Mouse (Mus musculus): ENCODE data around the gene Zfp382.

- TF ChIP-seq CTCF (IDR thresholded peaks at IDR 0.05; ENCODE audit: control insufficient read depth, insufficient read depth, low read length) (no peak), POLR2A (IDR thresholded peaks at IDR 0.05; ENCODE audit: borderline replicate concordance, control insufficient read depth, low read depth, low read length) (no peak)
These were observed 8.2 kb downstream of the Zfp382 start for GRCm38 (mm10) chr7:30129900-30130299.
